Mouse (Mus musculus) brain, adult 2 months (tissue): ENCODE data around the gene Sned1.
"Not testable (repeated sequence)": the region's sequence is repeated elsewhere in the genome, so short reads cannot be mapped to it uniquely, and the experiment has no call there.

Source experiments
- DNase-seq: peaks from one replicate; pipeline ENCODE4 v3.0.0; 2011; ENCODE audit warnings: low read depth, low spot score

Sned1 gene

DNA sequence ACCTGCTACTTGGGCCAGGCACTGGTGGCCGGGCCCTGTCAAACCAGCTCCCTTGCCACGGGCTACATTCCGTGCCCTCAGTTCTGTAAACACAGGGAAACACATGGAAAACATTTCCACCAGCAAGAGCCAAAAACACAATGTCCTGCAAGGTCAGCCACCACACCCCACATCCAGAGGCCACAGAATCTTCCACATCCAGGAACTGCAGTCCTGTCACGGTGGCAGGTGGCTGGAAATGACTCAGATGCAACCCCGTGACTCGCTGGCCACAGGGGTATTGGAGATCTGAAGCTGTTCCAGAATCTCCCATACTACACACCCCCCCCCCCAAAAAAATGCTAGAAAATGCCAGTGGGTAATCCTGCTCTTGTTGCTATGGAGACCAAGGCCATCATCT is 6.4 kb upstream of the Sned1 start:
- DNase-seq: no peak

- DNase-seq: no peak
These were observed 6.0 kb upstream of the Sned1 start for GRCm38 (mm10) chr1:93229626-93230025.

DNA sequence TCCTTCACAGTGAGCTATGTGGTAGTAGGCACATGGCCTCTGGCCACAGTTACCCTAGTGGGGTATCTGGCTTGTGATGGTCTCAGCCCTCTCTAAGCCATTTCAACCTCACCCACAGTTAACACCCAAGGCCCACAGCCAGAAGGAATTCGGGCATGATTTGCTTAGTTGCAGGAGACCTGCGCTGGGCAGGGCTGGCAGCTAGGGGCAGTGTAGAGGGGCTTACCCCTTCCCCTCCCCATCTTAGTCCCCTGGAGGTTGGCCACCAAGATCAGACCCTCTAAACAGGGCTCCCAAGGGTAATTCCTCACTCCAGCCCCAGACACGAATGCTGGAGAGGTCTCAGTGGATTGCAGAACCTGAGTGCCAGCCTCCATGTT is 894 bp downstream of the Sned1 start:
- DNase-seq: no peak

DNA sequence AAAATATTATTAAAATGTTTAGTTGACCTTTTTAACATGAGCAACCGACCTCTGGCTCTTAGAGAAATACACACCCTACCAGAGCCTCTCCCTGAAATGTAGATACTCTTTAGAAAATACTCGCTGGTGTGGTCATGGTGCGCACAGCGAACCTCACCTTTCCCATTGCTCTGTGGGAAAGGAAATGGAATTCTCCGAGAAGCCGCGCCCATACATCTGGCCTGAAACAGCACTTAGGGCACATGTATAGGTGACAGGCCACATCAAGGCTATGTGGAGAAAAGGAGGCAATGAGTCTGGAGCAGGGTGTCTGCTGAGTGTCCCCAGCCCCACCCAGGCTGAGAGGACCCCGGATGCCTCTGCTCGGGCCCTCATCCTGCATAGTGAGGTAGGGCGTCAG is 2.0 kb downstream of the Sned1 start:
- no peak for DNase-seq

DNA sequence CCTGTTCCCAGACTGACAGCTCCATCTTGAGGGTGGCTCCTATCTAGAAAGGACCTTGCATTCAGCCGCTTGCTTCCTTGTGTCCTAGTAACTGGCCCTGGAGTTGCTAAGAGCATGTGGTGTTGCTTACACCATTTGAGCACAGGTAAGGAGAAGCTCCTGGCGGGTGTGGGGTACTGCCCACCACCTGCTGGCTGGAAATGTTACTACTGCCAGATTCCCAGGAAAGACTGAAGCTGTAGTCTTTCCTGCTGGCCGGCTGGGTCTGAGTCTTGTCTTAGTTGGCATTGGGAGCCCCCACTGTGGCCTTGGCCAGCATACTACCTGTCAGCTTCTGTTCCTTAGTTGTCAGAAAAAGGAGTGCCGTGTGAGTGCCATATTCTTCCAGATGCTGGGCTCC is 2.6 kb downstream of the Sned1 start:
- peak; percentile 40 for DNase-seq

GRCm38 (mm10) chr1:93245936-93246335 is 10.3 kb downstream of the Sned1 start:
- DNase-seq: no peak

DNA sequence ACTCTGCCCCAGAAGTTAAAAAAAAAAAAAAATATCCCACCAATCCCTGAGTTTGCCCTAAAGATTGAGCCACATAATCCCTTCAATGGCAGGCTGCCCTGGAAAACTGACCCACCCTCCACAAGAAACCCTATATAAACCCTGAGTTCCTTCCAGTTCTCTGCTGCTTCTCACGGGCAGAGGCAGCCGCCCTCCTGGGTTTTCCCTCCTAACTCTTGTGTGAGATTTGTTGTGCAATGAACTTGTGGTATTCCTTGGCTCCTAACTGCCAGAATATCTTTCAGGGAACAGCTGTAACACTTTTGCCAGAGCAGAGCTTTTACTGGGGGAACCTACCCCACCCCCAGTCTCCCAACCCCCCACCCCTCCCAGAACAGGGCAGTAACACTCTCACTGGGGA is 16.9 kb downstream of the Sned1 start:
- no peak for DNase-seq

GRCm38 (mm10) chr1:93255761-93256160 is 20.1 kb downstream of the Sned1 start:
- no peak for DNase-seq

GRCm38 (mm10) chr1:93257560-93257959 is 21.9 kb downstream of the Sned1 start:
- no peak for DNase-seq

DNA sequence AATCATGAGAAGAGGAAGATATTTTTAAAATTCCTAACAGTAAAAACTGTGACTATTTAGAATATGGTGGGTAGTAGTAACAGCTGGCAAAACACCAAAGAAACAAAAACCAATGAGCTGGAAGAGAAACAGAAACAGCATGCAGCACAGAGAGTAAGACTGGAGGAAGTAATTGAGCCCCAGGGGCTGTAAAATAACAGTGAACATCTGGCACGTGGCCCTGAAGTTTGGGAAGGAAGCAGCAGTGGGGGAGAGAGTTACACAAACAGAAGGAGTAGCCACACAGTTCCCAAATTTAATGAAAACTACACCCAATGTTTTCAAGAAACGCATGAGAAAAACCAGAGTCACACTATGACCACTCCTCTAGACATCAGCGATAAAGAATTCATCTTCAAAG is 31.6 kb downstream of the Sned1 start:
- DNase-seq: no peak

- no peak for DNase-seq
These were observed 32.6 kb downstream of the Sned1 start for GRCm38 (mm10) chr1:93268246-93268645.

GRCm38 (mm10) chr1:93270516-93271240 is 35.0 kb downstream of the Sned1 start:
- DNase-seq: no peak

GRCm38 (mm10) chr1:93271751-93272150 is 36.1 kb downstream of the Sned1 start:
- DNase-seq: no peak

GRCm38 (mm10) chr1:93272409-93272821 is 36.8 kb downstream of the Sned1 start:
- peak; percentile 13 for DNase-seq

GRCm38 (mm10) chr1:93275561-93275960 is 39.9 kb downstream of the Sned1 start:
- no peak for DNase-seq

- DNase-seq: no peak
These were observed 41.4 kb downstream of the Sned1 start for GRCm38 (mm10) chr1:93277041-93277440.

- no peak for DNase-seq
These were observed 54.1 kb downstream of the Sned1 start for GRCm38 (mm10) chr1:93289678-93290214.

- DNase-seq: no peak
These were observed 55.3 kb downstream of the Sned1 start for GRCm38 (mm10) chr1:93290956-93291355.

- DNase-seq: no peak
These were observed 56.0 kb downstream of the Sned1 start for GRCm38 (mm10) chr1:93291591-93291990.

- DNase-seq: peak; percentile 29
These were observed 56.4 kb downstream of the Sned1 start for GRCm38 (mm10) chr1:93292006-93292405.

- not testable (repeated sequence) for DNase-seq
These were observed 58.9 kb downstream of the Sned1 start for GRCm38 (mm10) chr1:93294491-93294890.

- DNase-seq: no peak
These were observed 64.2 kb downstream of the Sned1 start for GRCm38 (mm10) chr1:93299791-93300190.

- DNase-seq: no peak
These were observed 64.9 kb downstream of the Sned1 start for GRCm38 (mm10) chr1:93300578-93300977.
